Mouse (Mus musculus) cerebellum, postnatal 14 days (tissue): ENCODE data around the gene Naxd.
A peak's percentile ranks its signal among the peaks of the same experiment; 100 is the strongest.

Experiments used
- DNase-seq, 2 experiments: peaks; one replicate each; pipeline ENCODE4 v3.0.0; 2021; ENCODE audit warnings: mixed read lengths in 2 of 2

Naxd gene

DNA sequence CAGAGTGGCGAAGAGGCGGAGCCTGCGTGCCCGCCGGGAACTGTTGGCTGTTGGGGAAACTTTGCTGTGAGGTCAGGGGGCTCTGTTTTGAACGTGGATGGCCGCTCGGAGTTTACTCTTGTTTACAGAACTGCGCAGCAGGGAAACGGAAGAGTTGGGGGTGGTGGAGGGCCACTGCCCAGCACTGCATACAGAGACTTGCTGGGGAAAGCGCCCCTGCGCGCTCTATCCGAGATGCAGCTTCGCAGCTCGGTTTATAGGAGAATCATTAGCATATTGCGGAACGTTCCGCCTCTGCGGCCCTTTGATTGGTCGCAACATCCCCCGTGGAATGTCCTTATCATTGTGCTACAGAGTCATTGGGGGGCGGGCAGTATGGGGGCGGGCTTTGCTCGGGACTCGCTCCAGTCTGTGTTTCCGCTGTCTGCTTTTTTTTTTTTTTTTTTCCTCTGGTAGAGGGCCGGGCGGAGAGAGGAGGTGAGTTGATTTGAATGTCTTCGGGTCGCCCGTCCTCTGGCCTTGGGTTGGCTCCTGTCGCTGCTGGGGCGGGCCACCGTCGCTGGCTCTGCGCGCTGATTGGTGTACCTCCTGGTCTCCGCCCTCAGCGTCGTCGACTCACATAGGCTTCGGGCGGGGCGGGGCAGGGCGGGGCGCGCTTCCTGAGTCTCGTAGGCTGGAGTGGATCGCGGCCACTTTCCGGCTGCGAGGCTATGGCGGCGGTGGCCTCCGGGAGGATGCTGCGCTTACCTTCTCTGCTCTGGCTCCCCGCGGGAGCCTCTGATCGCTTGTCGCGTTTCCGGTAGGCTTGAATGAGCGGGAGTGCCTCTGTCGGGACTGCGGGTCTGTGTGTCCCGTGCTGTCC, 60.7 kb downstream of the Naxd start:
- DNase-seq, result peak; percentile 98 to 99

DNA sequence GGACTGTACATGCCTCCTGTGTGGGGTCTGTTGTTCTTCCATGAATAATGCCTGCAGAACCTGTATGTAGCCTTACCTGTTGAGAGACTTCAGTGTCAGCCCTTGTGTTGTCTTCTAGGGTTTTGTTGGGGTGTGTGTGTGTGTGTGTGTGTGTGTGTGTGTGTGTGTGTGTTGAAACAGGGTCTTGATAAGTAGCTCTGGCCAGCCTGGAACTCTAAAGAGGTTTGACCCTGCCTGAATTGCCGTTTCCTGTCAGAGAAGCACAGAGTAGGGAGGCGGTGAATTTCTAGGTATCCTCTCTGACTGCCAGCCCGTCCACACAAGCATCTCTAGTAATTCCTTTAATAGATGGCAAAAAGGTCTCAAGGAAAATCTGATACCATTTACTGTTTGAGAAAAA, 62.2 kb downstream of the Naxd start:
- DNase-seq, result no peak

DNA sequence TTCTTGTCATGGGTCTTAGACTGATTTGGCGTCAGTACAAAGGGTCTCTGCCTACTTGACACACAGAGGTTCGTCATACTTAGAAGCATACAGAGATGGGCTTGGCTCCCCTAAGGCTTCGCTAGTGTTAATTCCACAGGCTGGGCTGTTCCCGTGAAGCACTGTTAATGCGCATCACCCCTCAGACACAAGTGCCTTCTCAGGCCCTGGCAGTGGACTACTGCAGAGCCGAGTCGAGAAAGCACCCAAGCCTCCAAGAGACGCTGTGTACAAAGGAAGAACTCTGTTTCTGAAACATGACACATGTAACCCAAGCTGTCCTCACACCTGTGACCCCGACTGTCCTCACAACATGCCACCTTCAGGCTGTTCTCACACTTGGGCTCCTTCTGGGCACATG, 62.9 kb downstream of the Naxd start:
- no peak for DNase-seq

DNA sequence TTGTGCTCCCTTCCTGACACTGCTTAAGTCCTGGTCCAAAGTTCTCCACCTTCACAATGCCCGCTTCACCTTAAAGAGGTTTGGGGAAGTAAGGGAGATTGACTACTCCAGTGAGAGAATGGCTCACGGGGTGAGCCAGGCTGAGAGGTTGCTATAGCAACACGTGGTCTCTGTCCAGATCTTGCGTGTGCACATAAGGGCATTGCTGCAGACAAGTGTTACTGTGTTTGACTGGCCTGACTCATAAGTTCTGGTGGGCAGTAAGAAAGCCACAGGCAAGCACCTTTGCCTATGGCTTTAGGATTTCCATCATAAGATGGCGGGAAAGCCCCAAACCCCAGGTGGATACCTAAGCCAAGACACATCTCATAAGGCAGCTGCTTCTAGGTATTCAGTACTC, 66.9 kb downstream of the Naxd start:
- no peak for DNase-seq
